Mouse (Mus musculus) ES-E14 (cell line): Measurements from ENCODE around the gene Dmpk.

ENCODE experiments used
- CHD2 ChIP-seq: IDR thresholded peaks from 2 replicates; pipeline ENCODE4 v1.6.1; 2014; ENCODE audit warnings: mild to moderate bottlenecking, low read depth, low read length, inconsistent platforms
- HCFC1 ChIP-seq: IDR thresholded peaks from 2 replicates; pipeline ENCODE4 v1.6.1; 2012; ENCODE audit warnings: low read length, inconsistent platforms, borderline replicate concordance; ENCODE audit not compliant: insufficient read depth
- MAFK ChIP-seq: IDR thresholded peaks from 2 replicates; pipeline ENCODE4 v1.6.1; 2014; ENCODE audit warnings: mild to moderate bottlenecking, low read depth, low read length, inconsistent platforms; ENCODE audit not compliant: insufficient read depth
- ZC3H11A ChIP-seq: IDR thresholded peaks from 2 replicates; pipeline ENCODE4 v1.6.1; 2012; ENCODE audit warnings: low read depth, mild to moderate bottlenecking, inconsistent platforms, low read length, borderline replicate concordance
- ZNF384 ChIP-seq: IDR thresholded peaks from 2 replicates; pipeline ENCODE4 v1.6.1; 2012; ENCODE audit warnings: low read depth, low read length, inconsistent platforms

GRCm38 (mm10) chr7:19067935-19068334, 15.7 kb upstream of the Dmpk start:
- TF ChIP-seq HCFC1 (no peak), MAFK (no peak), ZNF384 (no peak), CHD2 (no peak), ZC3H11A (no peak)
